Mouse (Mus musculus) liver, embryonic 11.5 days (tissue): ENCODE results near the gene Sh2d4b. TPM values are rescaled to one million over a fixed set of nuclear protein-coding genes. Genes with fewer than 3 reads are reported as not detected.

Experiments
- ATAC-seq: fragments of 200-750 bp; cut with Nextera tagmentation; replicated peaks from 2 replicates; pipeline ENCODE4 v1.8.0; 2017; ENCODE audit warnings: moderate number of reproducible peaks, mild to moderate bottlenecking, moderate TSS enrichment, moderate library complexity; ENCODE audit not compliant: low FRiP score
- DNase-seq: peaks from one replicate; pipeline ENCODE4 v3.0.0-alpha.2; 2017; ENCODE audit warnings: low spot score
- H3K27ac ChIP-seq: fragments of 300-500 bp; sonication (generic); 2 replicates; pipeline ENCODE4 v1.5.1; 2014; ENCODE audit warnings: mild to moderate bottlenecking, low read depth, low read length, control low read depth
- H3K27me3 ChIP-seq: fragments of 300-500 bp; sonication (generic); replicated peaks from 2 replicates; pipeline ENCODE4 v1.6.1; 2014; ENCODE audit warnings: low read length, mixed read lengths; ENCODE audit not compliant: control insufficient read depth, insufficient read depth
- H3K36me3 ChIP-seq: fragments of 300-500 bp; sonication (generic); 2 replicates; pipeline ENCODE4 v1.6.1; 2014; ENCODE audit warnings: mild to moderate bottlenecking, low read length, moderate library complexity, mixed read lengths; ENCODE audit not compliant: control insufficient read depth, insufficient read depth
- H3K4me1 ChIP-seq: fragments of 300-500 bp; sonication (generic); replicated peaks from 2 replicates; pipeline ENCODE4 v1.6.1; 2014; ENCODE audit warnings: low read length, mixed read lengths; ENCODE audit not compliant: control insufficient read depth, insufficient read depth
- H3K4me2 ChIP-seq: fragments of 300-500 bp; sonication (generic); 2 replicates; pipeline ENCODE4 v1.6.1; 2014; ENCODE audit warnings: mild to moderate bottlenecking, control low read depth, moderate library complexity
- H3K4me3 ChIP-seq: fragments of 300-500 bp; sonication (generic); 2 replicates; pipeline ENCODE4 v1.5.1; 2014; ENCODE audit warnings: low read depth, low read length, control low read depth
- H3K9ac ChIP-seq: fragments of 300-500 bp; sonication (generic); 2 replicates; pipeline ENCODE4 v1.6.1; 2014; ENCODE audit warnings: low read depth, low read length, control low read depth
- H3K9me3 ChIP-seq: fragments of 300-500 bp; sonication (generic); 2 replicates; pipeline ENCODE4 v1.6.1; 2016; ENCODE audit warnings: low read length, inconsistent platforms, mixed read lengths; ENCODE audit not compliant: control insufficient read depth
- WGBS: fragments of 180-500 bp; shearing (Covaris S2); extraction: QIAGEN DNeasy Blood & Tissue Kit; methylation state at CpG from one replicate; pipeline ENCODE4 v1.1.7; 2014; 5-methylcytosine and 5-hydroxymethylcytosine counted together
- polyA plus RNA-seq: library from polyadenylated mRNA; unstranded; fragments of >200 nt; fragmentation: Nextera tagmentation; extraction: Ambion mirVana; gene quantifications from 2 replicates; pipeline ENCODE4 v1.2.1, GENCODE M21; 2014

Gene Sh2d4b
- polyA plus RNA-seq, 1 experiment from 2014 or later = 0.43 TPM

DNA sequence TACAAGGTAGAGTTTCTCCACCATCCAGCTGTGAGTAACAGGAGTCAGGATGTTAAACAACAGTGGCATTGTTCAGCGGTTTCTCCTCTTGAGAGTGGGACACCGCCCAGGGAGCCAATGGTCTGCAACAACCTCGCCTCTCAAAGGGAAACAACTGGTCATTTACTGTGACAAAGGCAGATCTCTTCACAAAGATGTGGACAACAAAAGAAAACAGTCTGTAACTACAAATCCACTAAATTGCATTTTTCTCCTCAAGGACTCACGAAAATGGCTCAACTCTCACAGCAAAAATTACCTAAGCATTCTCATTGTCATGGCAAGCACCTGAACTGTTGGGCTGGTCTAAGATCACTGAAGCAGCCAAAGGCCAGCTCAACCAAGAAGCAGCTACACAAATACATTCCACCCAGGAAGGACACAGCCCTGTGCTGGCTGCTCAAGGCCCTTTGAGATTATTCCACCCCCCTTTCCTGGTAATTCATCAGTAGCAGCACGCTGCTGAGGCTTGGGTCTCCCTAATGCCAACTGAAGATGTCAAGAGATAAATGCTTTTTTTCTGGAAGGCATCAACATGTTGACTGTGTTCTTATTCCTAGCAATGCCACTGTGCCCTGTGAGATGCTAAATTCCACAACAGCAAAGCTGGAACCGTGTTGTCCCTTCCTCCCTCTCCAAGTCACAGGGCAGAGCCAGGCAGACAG is 28.1 kb downstream of the Sh2d4b start:
- no peak for ATAC-seq
- H3K27ac ChIP-seq = no peak overlapping the region

GRCm38 (mm10) chr14:40863659-40864058 is 29.4 kb downstream of the Sh2d4b start:
- H3K27ac ChIP-seq = no peak overlapping the region
- no peak for DNase-seq
- no peak overlapping the region for H3K4me2 ChIP-seq

More for the DNA sequence above, 28.1 kb downstream of the Sh2d4b start:
- Histone ChIP-seq H3K27me3 (no peaks in the 10 kb centered on the region), H3K9ac (no peak overlapping the region), H3K4me3 (no peak overlapping the region), H3K36me3 (no peaks in the 10 kb centered on the region), H3K9me3 (no peaks in the 10 kb centered on the region), H3K4me2 (no peak overlapping the region), H3K4me1 (no peaks in the 10 kb centered on the region)
- DNase-seq = no peak
- WGBS = 80% methylated on average over 6 of the region's 6 CpGs

DNA sequence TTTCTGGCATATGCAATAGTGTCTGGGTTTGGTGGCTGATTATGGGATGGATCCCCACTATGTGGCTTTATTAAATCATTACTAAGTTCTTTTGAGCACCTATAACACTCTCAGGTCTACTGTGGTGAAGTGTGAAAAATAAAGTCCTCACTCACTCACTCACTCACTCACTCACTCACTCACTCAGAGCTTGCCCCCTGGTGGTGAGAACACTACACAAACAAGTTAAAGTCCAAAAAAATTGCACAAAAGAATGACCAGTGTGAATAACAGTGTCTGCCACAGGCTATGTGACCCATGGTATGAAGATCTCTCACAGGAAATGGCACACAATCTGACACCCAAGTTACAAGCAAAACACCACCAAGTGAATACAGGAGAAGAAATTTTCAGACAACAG is 30.0 kb downstream of the Sh2d4b start:
- no peak for DNase-seq
- Histone ChIP-seq H3K4me2 (no peak overlapping the region), H3K4me1 (no peaks in the 10 kb centered on the region), H3K36me3 (no peaks in the 10 kb centered on the region), H3K27ac (no peak overlapping the region), H3K4me3 (no peak overlapping the region), H3K27me3 (no peaks in the 10 kb centered on the region), H3K9ac (no peak overlapping the region), H3K9me3 (no peaks in the 10 kb centered on the region)
- ATAC-seq = no peak; the same call in 1 of the 2 replicates

More at GRCm38 (mm10) chr14:40863659-40864058, 29.4 kb downstream of the Sh2d4b start:
- ATAC-seq = peak; percentile 86
- Histone ChIP-seq H3K9me3 (no peaks in the 10 kb centered on the region), H3K4me3 (no peak overlapping the region), H3K4me1 (no peaks in the 10 kb centered on the region), H3K36me3 (no peaks in the 10 kb centered on the region), H3K9ac (no peak overlapping the region), H3K27me3 (no peaks in the 10 kb centered on the region)
- 35% methylated on average over 3 of the region's 3 CpGs for WGBS

DNA sequence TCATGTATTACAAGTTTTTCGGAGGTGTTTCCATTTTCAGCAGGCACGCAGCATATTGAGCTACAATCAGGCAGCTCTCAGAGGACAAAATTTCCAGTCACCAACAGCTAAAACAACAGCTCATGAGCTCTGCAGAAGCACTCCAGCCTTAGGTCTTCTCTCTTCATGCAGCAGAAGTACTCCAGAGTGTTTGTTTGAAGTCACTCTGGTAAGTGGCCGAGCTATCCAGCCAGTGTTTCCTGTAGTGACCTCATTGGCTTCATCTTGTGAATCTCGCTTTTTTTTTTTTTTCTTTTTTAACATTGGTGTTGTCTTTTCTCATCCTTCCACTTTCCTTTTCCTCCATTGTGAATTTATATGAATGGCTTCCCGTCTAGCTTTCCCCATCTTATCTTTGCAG is 40.1 kb downstream of the Sh2d4b start:
- H3K4me1 ChIP-seq = no peaks in the 10 kb centered on the region; the same call in 1 of the 2 replicates
- no peaks in the 10 kb centered on the region for H3K9me3 ChIP-seq
- no peaks in the 10 kb centered on the region for H3K36me3 ChIP-seq
- no peak overlapping the region for H3K4me3 ChIP-seq
- DNase-seq (no peak), ATAC-seq (no peak)
- WGBS = 51% methylated on average over 5 of the region's 5 CpGs
- no peak overlapping the region for H3K9ac ChIP-seq
- H3K4me2 ChIP-seq = no peak overlapping the region
- no peak overlapping the region for H3K27ac ChIP-seq
- no peaks in the 10 kb centered on the region for H3K27me3 ChIP-seq

- Histone ChIP-seq H3K9me3 (no peaks in the 10 kb centered on the region), H3K27ac (no peak overlapping the region), H3K36me3 (no peaks in the 10 kb centered on the region), H3K9ac (no peak overlapping the region), H3K27me3 (no peaks in the 10 kb centered on the region), H3K4me1 (no peaks in the 10 kb centered on the region), H3K4me3 (no peak overlapping the region), H3K4me2 (no peak overlapping the region)
- no peak for ATAC-seq
- DNase-seq = no peak
Observed at GRCm38 (mm10) chr14:40837397-40837796, 55.7 kb downstream of the Sh2d4b start.

DNA sequence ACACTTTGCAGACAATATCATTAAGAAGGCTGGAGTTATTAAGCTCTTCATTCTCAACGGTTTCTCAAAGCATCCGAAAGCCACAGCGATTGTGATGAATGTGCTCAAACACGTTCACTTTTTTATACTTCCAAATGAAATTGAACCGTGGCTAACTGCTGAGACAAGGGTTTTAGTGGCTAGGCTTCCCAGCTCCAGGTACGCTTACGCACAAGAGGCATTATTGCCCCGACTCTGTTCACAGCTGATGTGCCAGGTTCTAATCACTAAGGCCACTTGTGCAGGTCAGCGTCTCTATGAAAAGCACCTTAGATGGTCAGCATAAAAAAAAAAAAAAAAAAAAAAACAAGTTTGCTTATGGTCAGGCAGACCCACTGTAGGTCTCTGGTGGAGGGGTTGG is 62.6 kb downstream of the Sh2d4b start:
- no peaks in the 10 kb centered on the region for H3K9me3 ChIP-seq
- H3K4me1 ChIP-seq = no peaks in the 10 kb centered on the region
- WGBS = 86% methylated on average over 9 of the region's 9 CpGs
- no peak overlapping the region for H3K27ac ChIP-seq
- no peak overlapping the region for H3K4me3 ChIP-seq
- H3K9ac ChIP-seq = no peak overlapping the region
- H3K36me3 ChIP-seq = no peaks in the 10 kb centered on the region
- H3K4me2 ChIP-seq = no peak overlapping the region
- no peak for DNase-seq
- no peak for ATAC-seq
- no peaks in the 10 kb centered on the region for H3K27me3 ChIP-seq

GRCm38 (mm10) chr14:40830094-40830493 is 63.0 kb downstream of the Sh2d4b start:
- H3K27me3 ChIP-seq = no peaks in the 10 kb centered on the region
- H3K4me2 ChIP-seq = no peak overlapping the region
- no peak overlapping the region for H3K27ac ChIP-seq
- ATAC-seq = no peak
- H3K9ac ChIP-seq = no peak overlapping the region
- WGBS = 78% methylated on average over 11 of the region's 11 CpGs
- H3K4me3 ChIP-seq = no peak overlapping the region
- no peaks in the 10 kb centered on the region for H3K4me1 ChIP-seq
- H3K36me3 ChIP-seq = no peaks in the 10 kb centered on the region
- no peaks in the 10 kb centered on the region for H3K9me3 ChIP-seq
- no peak for DNase-seq

- 64% methylated on average over 2 of the region's 2 CpGs for WGBS
- Histone ChIP-seq H3K4me2 (no peak overlapping the region), H3K9ac (no peak overlapping the region), H3K36me3 (no peaks in the 10 kb centered on the region), H3K4me3 (no peak overlapping the region), H3K27ac (no peak overlapping the region), H3K9me3 (no peaks in the 10 kb centered on the region), H3K4me1 (no peaks in the 10 kb centered on the region), H3K27me3 (no peaks in the 10 kb centered on the region)
- ATAC-seq (no peak), DNase-seq (no peak)
Observed at GRCm38 (mm10) chr14:40818051-40818450, 75.0 kb downstream of the Sh2d4b start.

- Histone ChIP-seq H3K27me3 (no peaks in the 10 kb centered on the region), H3K4me1 (no peaks in the 10 kb centered on the region), H3K9ac (no peak overlapping the region), H3K36me3 (no peaks in the 10 kb centered on the region), H3K4me3 (no peak overlapping the region), H3K9me3 (no peaks in the 10 kb centered on the region), H3K27ac (no peak overlapping the region), H3K4me2 (no peak overlapping the region)
- ATAC-seq (no peak), DNase-seq (no peak)
- 84% methylated on average over 5 of the region's 5 CpGs for WGBS
Observed at GRCm38 (mm10) chr14:40816715-40817114, 76.4 kb downstream of the Sh2d4b start.
